Mouse (Mus musculus): Measurements from ENCODE around the gene Frat1.

DNA sequence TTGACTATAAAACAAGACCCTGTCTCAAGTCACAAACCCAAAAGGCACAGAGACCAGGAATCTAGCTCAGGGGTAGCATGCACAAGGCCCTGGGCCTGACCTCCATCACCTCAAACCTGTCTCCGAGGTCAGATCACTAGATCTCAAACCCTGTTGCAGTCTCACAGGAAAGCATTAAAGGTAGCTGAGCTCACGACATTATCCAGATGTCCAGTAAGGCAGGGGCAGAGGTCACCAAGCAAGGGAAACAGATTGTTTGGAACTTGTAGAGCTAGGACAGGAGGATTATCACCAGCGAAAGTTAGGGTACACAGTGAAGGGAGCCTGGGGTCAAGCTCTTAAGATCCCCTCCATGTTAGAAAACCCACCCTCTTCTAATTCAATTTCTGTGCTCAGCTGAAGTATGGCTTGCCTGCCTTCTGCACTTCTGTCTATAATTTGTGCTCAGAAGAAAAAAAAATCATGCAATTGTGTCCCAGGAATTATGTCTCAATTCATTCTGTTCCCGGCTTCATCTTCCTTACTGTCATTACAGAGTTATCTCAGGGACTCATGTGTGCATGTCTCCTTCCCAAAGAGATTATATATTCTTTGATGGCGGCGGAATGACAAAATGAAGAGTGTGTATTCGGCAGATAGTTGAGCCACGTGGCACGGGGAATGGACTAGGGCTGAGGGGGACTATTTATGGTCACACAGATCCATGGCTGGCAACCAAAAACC is 7.6 kb downstream of the Frat1 start:
- TF ChIP-seq TAL1 (IDR thresholded peaks at IDR 0.05; ENCODE audit: low read length) (peak; percentile 38; the same call in 2 of the 3 replicates), GATA1 (IDR thresholded peaks at IDR 0.05; ENCODE audit: low read length) (peak; percentile 68)

Data from erythroblast, embryonic 14.5 days (primary cell).